Mouse (Mus musculus): ENCODE results near the gene Kif7. TPM values are rescaled to one million over a fixed set of nuclear protein-coding genes. Genes with fewer than 3 reads are reported as not detected.
A peak's percentile ranks its signal among the peaks of the same experiment; 100 is the strongest.

Kif7 gene
- polyA plus RNA-seq, 1 experiment from 2014 or later = 10.9 TPM

GRCm38 (mm10) chr7:79727091-79727490, 11.6 kb upstream of the Kif7 start:
- Histone ChIP-seq H3K4me1 (replicated peaks) (0 out of 2 replicates have a peak, but pooled peaks cover 3% of the 10 kb centered on the region), H3K27ac (no peak overlapping the region), H3K4me2 (no peak overlapping the region), H3K9ac (replicated peaks) (no peak overlapping the region), H3K27me3 (peaks cover 37% of the 10 kb centered on the region), H3K36me3 (no peaks in the 10 kb centered on the region), H3K9me3 (no peaks in the 10 kb centered on the region), H3K4me3 (replicated peaks) (no peak overlapping the region)
- WGBS = 9% methylated on average over 2 of the region's 2 CpGs
- ATAC-seq (ENCODE audit: insufficient number of reproducible peaks, insufficient read depth, low FRiP score, low TSS enrichment, low read depth) = no peak

- Histone ChIP-seq H3K27ac (0 out of 2 replicates have a peak overlapping the region, but pooled peaks have one; percentile 41), H3K9me3 (no peaks in the 10 kb centered on the region), H3K9ac (replicated peaks) (peak overlapping the region; percentile 73), H3K36me3 (no peaks in the 10 kb centered on the region), H3K4me1 (replicated peaks) (0 out of 2 replicates have a peak, but pooled peaks cover 11% of the 10 kb centered on the region), H3K27me3 (peaks cover 50% of the 10 kb centered on the region), H3K4me2 (peak overlapping the region; percentile 90), H3K4me3 (replicated peaks) (peak overlapping the region; percentile 62)
- ATAC-seq (ENCODE audit: insufficient number of reproducible peaks, insufficient read depth, low FRiP score, low TSS enrichment, low read depth) = peak; percentile 54
- WGBS = under 1% methylated on average over 48 of the region's 48 CpGs
Measured at GRCm38 (mm10) chr7:79721386-79721977, 6.0 kb upstream of the Kif7 start.

- H3K4me2 ChIP-seq = peak overlapping the region; percentile 76
- 32% methylated on average over 17 of the region's 17 CpGs for WGBS
- H3K4me1 ChIP-seq (replicated peaks) = peaks cover 19% of the 10 kb centered on the region
- peaks cover 24% of the 10 kb centered on the region for H3K27me3 ChIP-seq
- H3K27ac ChIP-seq = no peak overlapping the region
- H3K4me3 ChIP-seq (replicated peaks) = peak overlapping the region; percentile 45
- H3K9ac ChIP-seq (replicated peaks) = no peak overlapping the region
- no peak for ATAC-seq (ENCODE audit: insufficient number of reproducible peaks, insufficient read depth, low FRiP score, low TSS enrichment, low read depth)
- H3K36me3 ChIP-seq = peaks cover 47% of the 10 kb centered on the region
- no peaks in the 10 kb centered on the region for H3K9me3 ChIP-seq
Measured at GRCm38 (mm10) chr7:79710831-79711230, 4.7 kb downstream of the Kif7 start.

GRCm38 (mm10) chr7:79710130-79710607, 5.4 kb downstream of the Kif7 start:
- no peak overlapping the region for H3K27ac ChIP-seq
- peak overlapping the region; percentile 45 for H3K4me3 ChIP-seq (replicated peaks)
- H3K4me1 ChIP-seq (replicated peaks) = peaks cover 19% of the 10 kb centered on the region
- peak overlapping the region; percentile 76 for H3K4me2 ChIP-seq
- H3K27me3 ChIP-seq = peaks cover 24% of the 10 kb centered on the region
- H3K9me3 ChIP-seq = no peaks in the 10 kb centered on the region
- H3K36me3 ChIP-seq = peaks cover 54% of the 10 kb centered on the region
- WGBS = under 1% methylated on average over 55 of the region's 55 CpGs
- H3K9ac ChIP-seq (replicated peaks) = peak overlapping the region; percentile 63
- no peak; the same call in 1 of the 2 replicates for ATAC-seq (ENCODE audit: insufficient number of reproducible peaks, insufficient read depth, low FRiP score, low TSS enrichment, low read depth)

GRCm38 (mm10) chr7:79705210-79705609, 10.3 kb downstream of the Kif7 start:
- 92% methylated on average over 5 of the region's 5 CpGs for WGBS
- Histone ChIP-seq H3K36me3 (peaks cover 90% of the 10 kb centered on the region), H3K4me3 (replicated peaks) (no peak overlapping the region), H3K27me3 (peaks cover 8% of the 10 kb centered on the region), H3K4me2 (no peak overlapping the region), H3K4me1 (replicated peaks) (peaks cover 6% of the 10 kb centered on the region), H3K9me3 (no peaks in the 10 kb centered on the region), H3K27ac (no peak overlapping the region), H3K9ac (replicated peaks) (no peak overlapping the region)
- ATAC-seq (ENCODE audit: insufficient number of reproducible peaks, insufficient read depth, low FRiP score, low TSS enrichment, low read depth) = no peak

- ATAC-seq (ENCODE audit: insufficient number of reproducible peaks, insufficient read depth, low FRiP score, low TSS enrichment, low read depth) = no peak
- H3K9ac ChIP-seq (replicated peaks) = no peak overlapping the region
- no peak overlapping the region for H3K27ac ChIP-seq
- H3K4me1 ChIP-seq (replicated peaks) = no peaks in the 10 kb centered on the region
- H3K4me3 ChIP-seq (replicated peaks) = no peak overlapping the region
- no peaks in the 10 kb centered on the region for H3K27me3 ChIP-seq
- H3K4me2 ChIP-seq = no peak overlapping the region
- 82% methylated on average over 16 of the region's 16 CpGs for WGBS
- peaks cover 100% of the 10 kb centered on the region for H3K36me3 ChIP-seq
- H3K9me3 ChIP-seq = no peaks in the 10 kb centered on the region
Measured at GRCm38 (mm10) chr7:79702755-79703154, 12.8 kb downstream of the Kif7 start.

GRCm38 (mm10) chr7:79696495-79696894, 19.0 kb downstream of the Kif7 start:
- ATAC-seq (ENCODE audit: insufficient number of reproducible peaks, insufficient read depth, low FRiP score, low TSS enrichment, low read depth) = no peak
- H3K36me3 ChIP-seq = peaks cover 96% of the 10 kb centered on the region
- no peaks in the 10 kb centered on the region for H3K9me3 ChIP-seq
- H3K27ac ChIP-seq = no peak overlapping the region
- 91% methylated on average over 8 of the region's 8 CpGs for WGBS
- no peak overlapping the region for H3K4me3 ChIP-seq (replicated peaks)
- H3K27me3 ChIP-seq = no peaks in the 10 kb centered on the region
- H3K9ac ChIP-seq (replicated peaks) = no peak overlapping the region
- no peak overlapping the region for H3K4me2 ChIP-seq
- H3K4me1 ChIP-seq (replicated peaks) = no peaks in the 10 kb centered on the region

GRCm38 (mm10) chr7:79680231-79680630, 35.3 kb downstream of the Kif7 start:
- H3K9me3 ChIP-seq = no peaks in the 10 kb centered on the region
- no peaks in the 10 kb centered on the region for H3K27me3 ChIP-seq
- no peak overlapping the region for H3K27ac ChIP-seq
- no peak for ATAC-seq (ENCODE audit: insufficient number of reproducible peaks, insufficient read depth, low FRiP score, low TSS enrichment, low read depth)
- WGBS = 93% methylated on average over 2 of the region's 2 CpGs
- no peak overlapping the region for H3K4me3 ChIP-seq (replicated peaks)
- H3K4me2 ChIP-seq = no peak overlapping the region
- no peaks in the 10 kb centered on the region for H3K4me1 ChIP-seq (replicated peaks)
- peaks cover 95% of the 10 kb centered on the region for H3K36me3 ChIP-seq
- no peak overlapping the region for H3K9ac ChIP-seq (replicated peaks)

- no peak overlapping the region for H3K27ac ChIP-seq
- no peaks in the 10 kb centered on the region for H3K4me1 ChIP-seq (replicated peaks)
- no peaks in the 10 kb centered on the region for H3K9me3 ChIP-seq
- H3K27me3 ChIP-seq = no peaks in the 10 kb centered on the region
- H3K4me2 ChIP-seq = no peak overlapping the region
- H3K9ac ChIP-seq (replicated peaks) = no peak overlapping the region
- no peak overlapping the region for H3K4me3 ChIP-seq (replicated peaks)
- H3K36me3 ChIP-seq = peaks cover 93% of the 10 kb centered on the region
- ATAC-seq (ENCODE audit: insufficient number of reproducible peaks, insufficient read depth, low FRiP score, low TSS enrichment, low read depth) = no peak
Measured at GRCm38 (mm10) chr7:79679186-79679585, 36.3 kb downstream of the Kif7 start.

GRCm38 (mm10) chr7:79670900-79671604, 44.5 kb downstream of the Kif7 start:
- no peak overlapping the region for H3K27ac ChIP-seq
- ATAC-seq (ENCODE audit: insufficient number of reproducible peaks, insufficient read depth, low FRiP score, low TSS enrichment, low read depth) = no peak
- H3K4me2 ChIP-seq = no peak overlapping the region
- H3K27me3 ChIP-seq = no peaks in the 10 kb centered on the region
- no peaks in the 10 kb centered on the region for H3K4me1 ChIP-seq (replicated peaks)
- 95% methylated on average over 4 of the region's 4 CpGs for WGBS
- H3K9me3 ChIP-seq = no peaks in the 10 kb centered on the region
- H3K36me3 ChIP-seq = peaks cover 87% of the 10 kb centered on the region
- no peak overlapping the region for H3K4me3 ChIP-seq (replicated peaks)
- H3K9ac ChIP-seq (replicated peaks) = no peak overlapping the region

- Histone ChIP-seq H3K9me3 (no peaks in the 10 kb centered on the region), H3K4me2 (no peak overlapping the region), H3K27ac (no peak overlapping the region), H3K4me3 (replicated peaks) (no peak overlapping the region), H3K36me3 (peaks cover 69% of the 10 kb centered on the region), H3K4me1 (replicated peaks) (peaks cover 18% of the 10 kb centered on the region), H3K9ac (replicated peaks) (no peak overlapping the region), H3K27me3 (no peaks in the 10 kb centered on the region)
- ATAC-seq (ENCODE audit: insufficient number of reproducible peaks, insufficient read depth, low FRiP score, low TSS enrichment, low read depth) = no peak
Measured at GRCm38 (mm10) chr7:79666690-79667089, 48.8 kb downstream of the Kif7 start.
